Mouse (Mus musculus) CH12.LX (cell line): ENCODE measurements at regions not wholly inside any gene's neighbourhood (a gene's known extent, or its start where the extent isn't known, plus 50 kb on each side); places are given as distances from the start of the nearest gene placed in this dataset.

ENCODE experiments used
- DNase-seq: peaks from one replicate; pipeline ENCODE4 v3.0.0-alpha.2; 2013; ENCODE audit errors: extremely low read depth
- H3K27ac ChIP-seq: 2 replicates; pipeline ENCODE4 v1.5.1; 2012; ENCODE audit warnings: low read depth, mild to moderate bottlenecking, control low read depth, moderate library complexity; ENCODE audit not compliant: insufficient read depth
- H3K27me3 ChIP-seq: replicated peaks from 2 replicates; pipeline ENCODE3; 2012; ENCODE audit warnings: inconsistent platforms
- H3K36me3 ChIP-seq, 2 experiments: replicated peaks in 1 of 2; 2 replicates each; pipeline versions ENCODE3 to v1.6.1; 2012; ENCODE audit warnings: inconsistent platforms in 1 of 2, low read length in 1 of 2, mild to moderate bottlenecking in 1 of 2, mixed read lengths in 1 of 2, moderate library complexity in 1 of 2; ENCODE audit not compliant: control insufficient read depth in 1 of 2, insufficient read depth in 1 of 2
- H3K4me1 ChIP-seq, 2 experiments: 2 replicates each; pipeline ENCODE4 v1.6.1; 2012; ENCODE audit warnings: inconsistent platforms in 1 of 2, moderate library complexity in 1 of 2; ENCODE audit not compliant: insufficient read depth in 2 of 2, control insufficient read depth in 1 of 2
- H3K4me2 ChIP-seq: 2 replicates; pipeline ENCODE4 v1.6.1; 2012; ENCODE audit warnings: low read depth, mild to moderate bottlenecking, control low read depth; ENCODE audit not compliant: poor library complexity, insufficient read depth, severe bottlenecking
- H3K4me3 ChIP-seq, 3 experiments: fragments of 150-350 bp in 1 of 3; sonication (generic) in 1 of 3; replicated peaks in 1 of 3; 2 replicates each; pipeline versions ENCODE3 to v1.5.1; 2011 to 2012; ENCODE audit warnings: low read depth in 2 of 3, low read length in 2 of 3, mild to moderate bottlenecking in 2 of 3, moderate library complexity in 2 of 3, control low read depth in 1 of 3, improper control_type of control experiment in 1 of 3, inconsistent platforms in 1 of 3, mixed read lengths in 1 of 3; ENCODE audit not compliant: poor library complexity in 1 of 3
- H3K79me2 ChIP-seq: replicated peaks from 2 replicates; pipeline ENCODE4 v1.6.1; 2012; ENCODE audit warnings: mild to moderate bottlenecking, moderate library complexity; ENCODE audit not compliant: control insufficient read depth, poor library complexity, insufficient read depth, severe bottlenecking; ENCODE audit errors: extremely low read depth
- H3K9ac ChIP-seq: 2 replicates; pipeline ENCODE4 v1.6.1; 2012; ENCODE audit warnings: low read depth, mild to moderate bottlenecking, control low read depth, moderate library complexity; ENCODE audit not compliant: insufficient read depth
- H3K9me3 ChIP-seq: replicated peaks from 2 replicates; pipeline ENCODE3; 2012; ENCODE audit warnings: low read length, inconsistent platforms, mixed read lengths
- BHLHE40 ChIP-seq: IDR thresholded peaks from 2 replicates; pipeline ENCODE4 v1.6.1; 2011; ENCODE audit warnings: mild to moderate bottlenecking, low read depth, low read length, improper control_type of control experiment
- CHD1 ChIP-seq: IDR thresholded peaks from 2 replicates; pipeline ENCODE4 v1.6.1; 2012; ENCODE audit warnings: low read depth, low read length, improper control_type of control experiment, inconsistent platforms
- CHD2 ChIP-seq: IDR thresholded peaks from 2 replicates; pipeline ENCODE4 v1.6.1; 2011; ENCODE audit warnings: low read length, improper control_type of control experiment
- ELF1 ChIP-seq: IDR thresholded peaks from 2 replicates; pipeline ENCODE4 v1.6.1; 2014; ENCODE audit warnings: low read depth, mild to moderate bottlenecking, inconsistent platforms, low read length, improper control_type of control experiment
- EP300 ChIP-seq: IDR thresholded peaks from 2 replicates; pipeline ENCODE4 v1.6.1; 2011; ENCODE audit warnings: low read length, improper control_type of control experiment
- ETS1 ChIP-seq: conservative IDR thresholded peaks from 2 replicates; pipeline ENCODE4 v1.6.1; 2012; ENCODE audit warnings: low read depth, mild to moderate bottlenecking, inconsistent platforms, low read length, improper control_type of control experiment, moderate library complexity
- GABPA ChIP-seq: IDR thresholded peaks from 2 replicates; pipeline ENCODE4 v1.6.1; 2012; ENCODE audit warnings: low read depth, low read length, improper control_type of control experiment, inconsistent platforms; ENCODE audit not compliant: insufficient replicate concordance
- HCFC1 ChIP-seq: IDR thresholded peaks from 2 replicates; pipeline ENCODE4 v1.6.1; 2012; ENCODE audit warnings: low read depth, mild to moderate bottlenecking, inconsistent platforms, low read length, improper control_type of control experiment
- JUN ChIP-seq: IDR thresholded peaks from 2 replicates; pipeline ENCODE4 v1.6.1; 2011; ENCODE audit warnings: low read depth, mild to moderate bottlenecking, low read length, improper control_type of control experiment, moderate library complexity; ENCODE audit not compliant: insufficient read depth
- JUND ChIP-seq: conservative IDR thresholded peaks from 2 replicates; pipeline ENCODE4 v1.6.1; 2011; ENCODE audit warnings: low read depth, low read length, improper control_type of control experiment
- KAT2A ChIP-seq: IDR thresholded peaks from 2 replicates; pipeline ENCODE4 v1.6.1; 2012; ENCODE audit warnings: low read length, improper control_type of control experiment, inconsistent platforms; ENCODE audit not compliant: insufficient replicate concordance
- MAFK ChIP-seq: IDR thresholded peaks from 2 replicates; pipeline ENCODE4 v1.6.1; 2011; ENCODE audit warnings: low read length, improper control_type of control experiment; ENCODE audit not compliant: insufficient replicate concordance
- MAX ChIP-seq: IDR thresholded peaks from 2 replicates; pipeline ENCODE4 v1.6.1; 2011; ENCODE audit warnings: low read length, improper control_type of control experiment
- MAZ ChIP-seq: IDR thresholded peaks from 2 replicates; pipeline ENCODE4 v1.6.1; 2012; ENCODE audit warnings: low read depth, mild to moderate bottlenecking, inconsistent platforms, low read length, improper control_type of control experiment, moderate library complexity
- MEF2A ChIP-seq: IDR thresholded peaks from 2 replicates; pipeline ENCODE4 v1.6.1; 2014; ENCODE audit warnings: low read depth, mild to moderate bottlenecking, inconsistent platforms, low read length, improper control_type of control experiment, borderline replicate concordance
- MYC ChIP-seq: IDR thresholded peaks from 2 replicates; pipeline ENCODE4 v1.6.1; 2011; ENCODE audit warnings: low read depth, mild to moderate bottlenecking, improper control_type of control experiment, low read length
- NELFE ChIP-seq: IDR thresholded peaks from 2 replicates; pipeline ENCODE4 v1.6.1; 2011; ENCODE audit warnings: low read depth, low read length, improper control_type of control experiment
- PAX5 ChIP-seq: IDR thresholded peaks from 2 replicates; pipeline ENCODE4 v1.6.1; 2012; ENCODE audit warnings: low read length, inconsistent platforms, mixed read lengths
- POLR2A ChIP-seq: IDR thresholded peaks from 2 replicates; pipeline ENCODE4 v1.6.1; 2011; ENCODE audit warnings: low read depth, mild to moderate bottlenecking, improper control_type of control experiment, low read length
- POLR2AphosphoS2 ChIP-seq: IDR thresholded peaks from 2 replicates; pipeline ENCODE4 v1.6.1; 2011; ENCODE audit warnings: low read depth, low read length, improper control_type of control experiment
- RAD21 ChIP-seq: IDR thresholded peaks from 2 replicates; pipeline ENCODE4 v1.6.1; 2011; ENCODE audit warnings: low read depth, mild to moderate bottlenecking, low read length, improper control_type of control experiment, moderate library complexity
- RCOR1 ChIP-seq: conservative IDR thresholded peaks from 2 replicates; pipeline ENCODE4 v1.6.1; 2012; ENCODE audit warnings: low read depth, mild to moderate bottlenecking, inconsistent platforms, low read length, improper control_type of control experiment
- SIN3A ChIP-seq: IDR thresholded peaks from 2 replicates; pipeline ENCODE4 v1.6.1; 2012; ENCODE audit warnings: low read length, improper control_type of control experiment, inconsistent platforms
- SMC3 ChIP-seq: IDR thresholded peaks from 2 replicates; pipeline ENCODE4 v1.6.1; 2011; ENCODE audit warnings: low read depth, low read length, improper control_type of control experiment
- TBP ChIP-seq: conservative IDR thresholded peaks from 2 replicates; pipeline ENCODE4 v1.6.1; 2011; ENCODE audit warnings: low read depth, low read length, improper control_type of control experiment
- UBTF ChIP-seq: IDR thresholded peaks from 2 replicates; pipeline ENCODE4 v1.6.1; 2012; ENCODE audit warnings: low read depth, mild to moderate bottlenecking, inconsistent platforms, low read length, improper control_type of control experiment, moderate library complexity
- USF1 ChIP-seq: IDR thresholded peaks from 2 replicates; pipeline ENCODE4 v1.6.1; 2014; ENCODE audit warnings: low read depth, mild to moderate bottlenecking, inconsistent platforms, low read length, improper control_type of control experiment
- USF2 ChIP-seq: conservative IDR thresholded peaks from 2 replicates; pipeline ENCODE4 v1.6.1; 2011; ENCODE audit warnings: low read depth, low read length, improper control_type of control experiment
- ZMIZ1 ChIP-seq: IDR thresholded peaks from 2 replicates; pipeline ENCODE4 v1.6.1; 2012; ENCODE audit warnings: low read depth, mild to moderate bottlenecking, inconsistent platforms, low read length, improper control_type of control experiment
- ZNF384 ChIP-seq: IDR thresholded peaks from 2 replicates; pipeline ENCODE4 v1.6.1; 2012; ENCODE audit warnings: low read depth, low read length, improper control_type of control experiment, inconsistent platforms
- dilution Hi-C: fragments of 300-500 bp; cut with MboI; formaldehyde crosslinking; loops from 2 replicates; pipeline ENCODE4 v1.14.3; 2020; ENCODE audit warnings: low sequenced_read_pairs; ENCODE audit not compliant: extremely low pct_unique_long_range_greater_than_20kb, extremely low pct_ligation_motif_present
- in situ Hi-C: fragments of 300-500 bp; cut with MboI; formaldehyde crosslinking; loops from 3 replicates; pipeline ENCODE4 v1.14.3; 2019; ENCODE audit warnings: low sequenced_read_pairs, low pct_ligation_motif_present, low pct_unique_long_range_greater_than_20kb, mixed read lengths

DNA sequence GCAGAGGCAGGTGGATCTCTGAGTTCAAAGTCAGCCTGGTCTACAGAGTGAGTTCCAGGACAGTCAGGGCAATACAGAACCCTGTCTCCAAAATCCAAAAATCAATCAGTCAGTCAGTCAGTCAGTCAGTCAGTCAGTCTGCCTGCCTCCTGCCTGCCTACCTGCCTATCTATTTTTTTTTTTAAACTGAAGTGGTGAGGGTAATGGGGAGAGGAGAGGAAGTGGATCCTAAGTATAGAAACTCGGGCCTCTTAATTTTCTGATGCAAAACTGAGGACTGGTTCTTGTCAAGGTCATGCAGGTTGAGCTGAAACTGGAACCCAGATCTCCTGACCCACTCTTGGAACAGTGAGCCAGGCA, 126.9 kb upstream of the Map3k1 start:
- Histone ChIP-seq H3K36me3 (no peaks in the 10 kb centered on the region), H3K27ac (peak overlapping the region; percentile 72), H3K4me3 (no peak overlapping the region), H3K4me2 (peak overlapping the region; percentile 31; the same call in 1 of the 2 replicates), H3K79me2 (no peaks in the 10 kb centered on the region), H3K27me3 (no peaks in the 10 kb centered on the region), H3K9me3 (no peaks in the 10 kb centered on the region), H3K4me1 (peaks cover 13 to 56% of the 10 kb centered on the region in 2 experiments), H3K9ac (no peak overlapping the region)
- dilution Hi-C loops = no loop called here
- no peak for DNase-seq
- in situ Hi-C loops = loop anchor here (5.0 kb wide), 2 partner anchors 37 to 118 kb away; no protein-coding TSS in a partner anchor
- TF ChIP-seq ZNF384 (peak; percentile 92), SMC3 (0 out of 2 replicates have a peak, but pooled peaks have one; percentile 16), ETS1 (no peak), POLR2AphosphoS2 (no peak)

DNA sequence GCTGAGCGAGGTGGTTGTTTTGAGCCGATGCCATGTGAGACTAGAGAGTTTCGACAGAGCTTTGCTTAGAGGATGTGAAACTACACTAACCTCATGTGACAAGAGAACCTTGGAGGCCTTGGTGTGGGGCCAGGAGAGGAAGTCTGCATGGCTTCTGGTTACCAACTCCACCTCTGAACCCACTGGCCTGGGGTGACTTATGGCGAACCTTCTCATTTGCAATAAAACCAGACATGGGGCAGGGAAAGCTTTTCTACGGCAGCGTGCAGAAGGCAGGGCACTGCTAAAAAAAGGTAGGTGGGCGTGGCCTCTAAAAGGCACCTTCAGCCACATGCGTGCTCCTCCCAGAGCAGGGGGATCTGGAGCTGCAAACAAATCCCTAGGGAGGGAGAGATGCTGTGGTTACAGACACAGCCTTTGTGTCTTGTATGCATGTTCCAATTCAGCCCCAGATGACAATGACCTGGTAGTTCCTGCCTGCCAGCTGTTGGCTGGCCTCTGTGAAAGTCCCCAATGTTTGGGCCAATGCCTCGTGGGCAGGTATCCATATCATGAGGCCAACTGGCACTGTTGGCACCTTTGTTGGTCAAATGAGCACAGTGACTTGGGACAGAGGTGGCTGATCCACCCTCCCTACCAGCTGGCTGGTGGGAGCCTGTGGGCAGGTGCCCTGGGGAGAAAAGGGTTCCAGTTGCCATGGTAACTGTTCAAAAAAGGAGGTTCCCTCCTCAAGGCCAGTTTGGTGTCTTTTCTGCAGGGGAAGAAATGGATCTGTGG, 127.5 kb upstream of the Map3k1 start:
- peak overlapping the region; percentile 38 for H3K4me2 ChIP-seq
- TF ChIP-seq MYC (peak; percentile 97), RAD21 (no peak; the same call in none of the 2 replicates), PAX5 (no peak), JUND (no peak), POLR2AphosphoS2 (no peak), ELF1 (peak; percentile 73), CHD2 (peak; percentile 40; the same call in 1 of the 2 replicates), ZNF384 (no peak), USF1 (peak; percentile 54), MAFK (0 out of 2 replicates have a peak, but pooled peaks have one; percentile 3), MAZ (peak; percentile 76; the same call in 1 of the 2 replicates), GABPA (no peak), CHD1 (no peak), MEF2A (peak; percentile 84), TBP (0 out of 2 replicates have a peak, but pooled peaks have one; percentile 42), RCOR1 (peak; percentile 87; the same call in 1 of the 2 replicates), USF2 (0 out of 2 replicates have a peak, but pooled peaks have one; percentile 9), POLR2A (no peak), MAX (peak; percentile 88), NELFE (peak; percentile 54; the same call in 1 of the 2 replicates), KAT2A (0 out of 2 replicates have a peak, but pooled peaks have one; percentile 70), HCFC1 (peak; percentile 1; the same call in 1 of the 2 replicates), ZMIZ1 (no peak), SIN3A (peak; percentile 89), BHLHE40 (peak; percentile 99), SMC3 (no peak; the same call in none of the 2 replicates), UBTF (0 out of 2 replicates have a peak, but pooled peaks have one; percentile 42), JUN (peak; percentile 30; the same call in 1 of the 2 replicates), EP300 (peak; percentile 97)

More for the DNA sequence above, 127.5 kb upstream of the Map3k1 start:
- no peaks in the 10 kb centered on the region for H3K27me3 ChIP-seq
- no peaks in the 10 kb centered on the region for H3K9me3 ChIP-seq
- DNase-seq = peak; percentile 98
- in situ Hi-C loops (loop anchor here (5.0 kb wide), 2 partner anchors 36 to 119 kb away; no protein-coding TSS in a partner anchor), dilution Hi-C loops (no loop called here)
- H3K36me3 ChIP-seq = no peaks in the 10 kb centered on the region
- no peak overlapping the region for H3K9ac ChIP-seq
- no peaks in the 10 kb centered on the region for H3K79me2 ChIP-seq
- peak overlapping the region; percentile 92 for H3K27ac ChIP-seq
- peak overlapping the region in 1 of 3 experiments; percentile 24 for H3K4me3 ChIP-seq
- peaks cover 13 to 57% of the 10 kb centered on the region in 2 experiments for H3K4me1 ChIP-seq
